Mouse (Mus musculus) cerebellum, postnatal 4 days (tissue): ENCODE measurements at regions not wholly inside any gene's neighbourhood (a gene's known extent, or its start where the extent isn't known, plus 50 kb on each side); places are given as distances from the start of the nearest gene placed in this dataset.
"Not testable (repeated sequence)": the region's sequence is repeated elsewhere in the genome, so short reads cannot be mapped to it uniquely, and the experiment has no call there.

Experiments
- DNase-seq, 2 experiments: peaks; one replicate each; pipeline ENCODE4 v3.0.0; 2022; ENCODE audit warnings: low spot score in 2 of 2, mixed read lengths in 1 of 2

GRCm38 (mm10) chr9:76407549-76407948 lies 83.9 kb upstream of the Hcrtr2 start:
- no peak for DNase-seq

DNA sequence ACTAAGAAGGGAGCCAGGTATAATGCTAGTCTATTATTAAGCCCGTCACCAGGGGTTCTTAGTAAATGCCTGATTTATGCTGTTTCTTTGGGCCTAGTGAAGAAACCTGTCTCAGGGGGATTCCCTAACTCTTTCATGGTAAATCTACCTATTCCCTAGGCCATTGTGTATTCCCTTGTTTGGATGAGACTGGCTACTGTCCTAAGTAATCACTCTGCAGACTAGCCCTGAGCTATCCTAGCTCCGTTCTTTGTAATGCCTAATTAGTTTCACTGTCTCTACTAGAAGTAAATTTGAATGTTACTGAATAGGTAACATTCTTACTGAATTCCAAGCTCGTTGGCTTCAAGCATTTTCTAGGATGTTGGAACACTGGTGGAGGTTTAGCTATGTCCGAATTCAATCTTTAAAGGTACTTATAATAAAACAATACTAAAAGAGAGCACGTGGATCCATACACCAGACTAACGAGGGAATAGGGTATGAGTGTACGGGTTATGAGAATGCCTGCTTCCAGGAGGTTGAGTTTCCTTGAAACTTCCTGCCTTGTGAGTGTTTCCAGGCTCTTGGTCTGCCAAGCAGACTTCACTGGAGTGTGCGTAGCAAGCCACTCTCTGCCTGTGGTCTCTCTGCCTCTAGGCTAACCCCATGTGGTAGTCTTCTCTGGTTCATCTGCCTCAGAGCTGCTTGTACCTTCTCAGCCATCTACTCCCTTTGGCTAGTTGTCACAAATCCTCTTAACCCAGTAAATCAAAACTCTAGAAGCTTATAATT lies 78.4 kb upstream of the Hcrtr2 start:
- not testable (repeated sequence) for DNase-seq

DNA sequence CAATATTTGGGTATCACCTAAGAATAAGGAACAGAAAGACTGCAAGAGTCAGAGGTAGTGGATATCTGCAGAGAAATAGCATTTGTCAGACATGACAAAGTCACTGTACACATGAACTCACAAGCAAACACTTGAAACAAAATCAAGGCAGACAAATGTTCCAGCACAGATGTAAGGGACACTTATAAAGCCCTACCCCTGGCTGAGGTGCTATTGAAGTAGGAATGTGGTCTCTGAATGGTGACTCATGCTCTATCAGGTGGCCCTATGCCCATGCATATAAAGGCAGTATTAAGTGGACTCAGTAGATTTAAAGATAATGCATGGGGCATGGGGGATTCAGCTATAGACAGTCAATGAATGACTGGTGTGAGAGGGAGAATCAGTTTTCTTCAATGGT lies 77.2 kb upstream of the Hcrtr2 start:
- DNase-seq = no peak

- DNase-seq = no peak
Measured at GRCm38 (mm10) chr9:76393763-76394162, 70.1 kb upstream of the Hcrtr2 start.

DNA sequence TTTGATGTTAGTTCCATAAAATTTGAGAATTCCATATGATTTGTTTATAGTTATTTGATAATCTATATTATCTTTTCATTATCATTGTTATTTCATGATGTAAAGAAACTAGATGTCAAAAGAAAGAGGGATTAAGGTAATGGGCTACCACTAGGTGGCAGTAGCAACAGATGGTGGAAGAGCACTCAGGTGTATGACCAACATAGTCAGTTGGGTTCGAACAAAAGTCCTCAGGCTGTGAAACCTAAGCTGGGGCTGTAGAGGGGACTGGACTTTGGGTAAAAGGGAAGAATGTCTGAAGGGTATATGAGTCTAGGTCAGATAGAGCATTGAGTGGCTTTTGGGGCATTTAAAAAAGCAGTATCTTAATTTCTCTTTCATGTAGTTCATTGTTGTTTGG lies 67.2 kb upstream of the Hcrtr2 start:
- peak in 1 of 2 experiments; percentile 5 for DNase-seq
